Mouse (Mus musculus) limb, embryonic 13.5 days (tissue): ENCODE measurements around the gene Cort. TPM values are rescaled to one million over a fixed set of nuclear protein-coding genes. Genes with fewer than 3 reads are reported as not detected.
"Not testable (repeated sequence)": the region's sequence is repeated elsewhere in the genome, so short reads cannot be mapped to it uniquely, and the experiment has no call there.

Source experiments
- ATAC-seq: fragments of 200-750 bp; cut with Nextera tagmentation; 2 replicates; pipeline ENCODE4 v1.8.0; 2017; ENCODE audit warnings: low read depth, moderate number of reproducible peaks, moderate TSS enrichment; ENCODE audit not compliant: low FRiP score
- H3K27ac ChIP-seq: fragments of 300-500 bp; sonication (generic); 2 replicates; pipeline ENCODE4 v1.5.1; 2015; ENCODE audit warnings: inconsistent platforms, mild to moderate bottlenecking, moderate library complexity
- H3K27me3 ChIP-seq: fragments of 300-500 bp; sonication (generic); 2 replicates; pipeline ENCODE4 v1.6.1; 2015; ENCODE audit warnings: mild to moderate bottlenecking, inconsistent platforms
- H3K36me3 ChIP-seq: fragments of 300-500 bp; sonication (generic); 2 replicates; pipeline ENCODE4 v1.6.1; 2015; ENCODE audit warnings: inconsistent platforms, mild to moderate bottlenecking, moderate library complexity
- H3K4me1 ChIP-seq: fragments of 300-500 bp; sonication (generic); 2 replicates; pipeline ENCODE4 v1.6.1; 2015; ENCODE audit warnings: inconsistent platforms
- H3K4me2 ChIP-seq: fragments of 300-500 bp; sonication (generic); replicated peaks from 2 replicates; pipeline ENCODE4 v1.6.1; 2015; ENCODE audit warnings: inconsistent platforms, mild to moderate bottlenecking, moderate library complexity
- H3K4me3 ChIP-seq: fragments of 300-500 bp; sonication (generic); 2 replicates; pipeline ENCODE4 v1.5.1; 2015; ENCODE audit warnings: moderate library complexity, mild to moderate bottlenecking, inconsistent platforms
- H3K9ac ChIP-seq: fragments of 300-500 bp; sonication (generic); 2 replicates; pipeline ENCODE4 v1.6.1; 2015; ENCODE audit warnings: mild to moderate bottlenecking, inconsistent platforms
- H3K9me3 ChIP-seq: fragments of 300-500 bp; sonication (generic); 2 replicates; pipeline ENCODE4 v1.6.1; 2016; ENCODE audit warnings: inconsistent platforms
- WGBS: fragments of 180-500 bp; shearing (Covaris S2); methylation state at CpG from one replicate; pipeline ENCODE4 v1.1.7; 2015; 5-methylcytosine and 5-hydroxymethylcytosine counted together
- polyA plus RNA-seq: library from polyadenylated mRNA; unstranded; fragments of >200 nt; fragmentation: Nextera tagmentation; extraction: Ambion mirVana; gene quantifications from 2 replicates; pipeline ENCODE4 v1.2.1, GENCODE M21; 2015

Cort gene
- polyA plus RNA-seq: 0.31 TPM in 1 of 2 replicates, not detected in the other

DNA sequence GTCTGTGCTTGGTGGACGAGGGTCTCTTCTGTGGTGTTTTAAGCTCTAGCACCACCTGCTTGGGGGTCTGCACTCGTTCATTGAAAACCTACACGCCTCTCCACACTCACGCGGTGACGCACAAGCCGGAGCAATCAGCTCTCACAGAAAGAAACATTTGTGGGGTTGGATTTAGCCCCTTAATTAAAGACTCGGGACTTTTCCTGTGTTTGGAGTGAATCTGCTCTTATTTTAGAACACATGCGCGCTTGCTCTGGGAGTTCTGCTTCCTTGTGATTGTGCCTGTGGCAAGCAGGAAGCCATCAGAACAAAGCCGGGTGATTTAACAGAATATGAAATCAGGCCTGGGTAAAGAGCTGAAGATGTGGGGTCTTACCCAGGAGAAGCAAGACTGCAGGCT, at the start of gene Cort:
Gene Cort (minus strand): TSS at position 101 of the 400 bp plus-strand sequence.
- WGBS: 76% methylated on average over 11 of the region's 11 CpGs
- H3K4me3 ChIP-seq: no peak within 1 kb of the TSS
- H3K36me3 ChIP-seq: peaks cover 43% of the 10 kb centered on the region

DNA sequence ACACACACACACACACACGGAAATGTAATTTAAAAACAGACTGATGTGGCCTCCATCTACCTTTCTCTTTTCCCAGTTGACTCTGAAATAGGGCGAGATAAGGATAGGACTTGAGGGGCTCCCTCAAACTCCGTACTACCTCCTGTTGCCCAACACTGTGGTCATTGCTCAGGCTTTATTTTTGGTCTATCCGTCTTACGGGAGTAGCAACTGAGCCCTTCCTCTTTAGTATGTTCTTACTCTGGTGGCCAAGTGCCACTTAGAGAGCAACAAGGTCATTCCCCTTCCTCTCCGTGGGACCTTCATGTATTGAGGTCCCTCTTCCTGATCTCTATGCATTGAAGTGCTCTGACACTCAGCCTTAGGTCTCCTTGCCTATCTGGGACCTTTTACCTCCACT, 47.1 kb upstream of the Cort start:
- 86% methylated on average over 6 of the region's 6 CpGs for WGBS
- Histone ChIP-seq H3K27ac (no peak overlapping the region; the same call in 1 of the 2 replicates), H3K4me2 (no peak overlapping the region), H3K9me3 (no peaks in the 10 kb centered on the region), H3K4me1 (peaks cover 10% of the 10 kb centered on the region), H3K9ac (no peak overlapping the region), H3K4me3 (no peak overlapping the region), H3K27me3 (no peaks in the 10 kb centered on the region), H3K36me3 (peaks cover 7% of the 10 kb centered on the region; the same call in 1 of the 2 replicates)
- ATAC-seq: no peak

More for the DNA sequence above, at the start of gene Cort:
- Histone ChIP-seq H3K27me3 (no peaks in the 10 kb centered on the region), H3K4me1 (no peaks in the 10 kb centered on the region), H3K9ac (no peak within 1 kb of the TSS), H3K27ac (peak within 1 kb of the TSS; percentile 44; the same call in 1 of the 2 replicates), H3K9me3 (no peaks in the 10 kb centered on the region), H3K4me2 (no peak within 1 kb of the TSS)
- ATAC-seq: no peak

GRCm38 (mm10) chr4:149172666-149173065, 46.1 kb upstream of the Cort start:
- no peak overlapping the region for H3K9ac ChIP-seq
- peak; percentile 66; the same call in 1 of the 2 replicates for ATAC-seq
- H3K27ac ChIP-seq: peak overlapping the region; percentile 59

DNA sequence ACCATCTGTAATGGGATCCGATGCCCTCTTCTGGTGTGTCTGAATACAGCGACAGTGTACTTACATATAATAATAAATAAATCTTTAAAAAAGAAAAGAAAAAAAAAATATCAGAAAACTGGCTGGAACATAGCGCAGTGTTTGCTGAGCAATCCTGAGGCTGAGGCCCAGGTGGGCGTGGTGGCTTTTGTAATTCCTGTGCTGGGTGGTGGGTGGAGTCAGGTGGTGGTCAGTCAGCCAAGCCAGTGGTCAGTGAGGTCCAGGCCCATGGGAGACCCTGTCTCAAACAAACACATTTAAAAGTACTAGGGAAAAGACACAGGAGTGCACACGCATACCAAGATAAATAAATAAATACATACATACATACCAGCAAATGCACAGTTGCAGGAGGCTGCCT, 45.5 kb upstream of the Cort start:
- H3K9me3 ChIP-seq: no peaks in the 10 kb centered on the region
- no peak overlapping the region for H3K4me2 ChIP-seq
- peaks cover 10% of the 10 kb centered on the region for H3K4me1 ChIP-seq
- peak overlapping the region; percentile 59 for H3K27ac ChIP-seq
- H3K27me3 ChIP-seq: no peaks in the 10 kb centered on the region
- no peak overlapping the region for H3K4me3 ChIP-seq
- H3K9ac ChIP-seq: no peak overlapping the region
- H3K36me3 ChIP-seq: peaks cover 7% of the 10 kb centered on the region; the same call in 1 of the 2 replicates
- WGBS: 91% methylated on average over 5 of the region's 5 CpGs
- ATAC-seq: no peak

More at GRCm38 (mm10) chr4:149172666-149173065, 46.1 kb upstream of the Cort start:
- H3K4me1 ChIP-seq: peaks cover 10% of the 10 kb centered on the region
- WGBS: 67% methylated on average over 2 of the region's 2 CpGs
- no peaks in the 10 kb centered on the region for H3K27me3 ChIP-seq
- no peak overlapping the region for H3K4me3 ChIP-seq
- no peak overlapping the region; the same call in 1 of the 2 replicates for H3K4me2 ChIP-seq
- no peaks in the 10 kb centered on the region for H3K9me3 ChIP-seq
- H3K36me3 ChIP-seq: peaks cover 7% of the 10 kb centered on the region; the same call in 1 of the 2 replicates

- no peaks in the 10 kb centered on the region for H3K9me3 ChIP-seq
- ATAC-seq: no peak
- H3K4me3 ChIP-seq: no peak overlapping the region
- no peaks in the 10 kb centered on the region for H3K27me3 ChIP-seq
- WGBS: 74% methylated on average over 5 of the region's 5 CpGs
- H3K36me3 ChIP-seq: peaks cover 5% of the 10 kb centered on the region; the same call in 1 of the 2 replicates
- H3K9ac ChIP-seq: no peak overlapping the region
- no peak overlapping the region; the same call in 1 of the 2 replicates for H3K27ac ChIP-seq
- no peak overlapping the region for H3K4me2 ChIP-seq
- H3K4me1 ChIP-seq: peaks cover 10% of the 10 kb centered on the region
Measured at GRCm38 (mm10) chr4:149171581-149171981, 45.0 kb upstream of the Cort start.

- no peak for ATAC-seq
- H3K27ac ChIP-seq: no peak overlapping the region
- no peaks in the 10 kb centered on the region for H3K36me3 ChIP-seq
- H3K4me3 ChIP-seq: no peak overlapping the region
- no peak overlapping the region for H3K4me2 ChIP-seq
- H3K9ac ChIP-seq: no peak overlapping the region
- H3K27me3 ChIP-seq: no peaks in the 10 kb centered on the region
- H3K4me1 ChIP-seq: peaks cover 15% of the 10 kb centered on the region
- no peaks in the 10 kb centered on the region for H3K9me3 ChIP-seq
- 63% methylated on average over 7 of the region's 7 CpGs for WGBS
Measured at GRCm38 (mm10) chr4:149170394-149170931, 43.9 kb upstream of the Cort start.

DNA sequence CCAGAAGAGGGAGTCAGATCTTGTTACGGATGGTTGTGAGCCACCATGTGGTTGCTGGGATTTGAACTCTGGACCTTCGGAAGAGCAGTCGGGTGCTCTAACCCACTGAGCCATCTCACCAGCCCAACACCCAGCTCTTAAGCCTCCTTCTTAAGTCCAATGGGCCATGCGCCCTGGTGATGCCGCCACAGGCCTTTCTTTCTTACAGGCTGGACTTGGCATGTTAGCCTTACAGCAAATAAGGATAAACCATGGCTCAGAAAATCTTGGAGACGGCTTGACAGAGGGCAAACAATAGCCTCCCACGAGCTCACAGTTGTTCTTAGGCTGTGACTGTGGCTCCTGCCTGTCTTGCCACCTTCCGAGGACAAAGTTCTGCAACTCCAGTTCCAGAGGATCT, 43.4 kb upstream of the Cort start:
- not testable (repeated sequence) for H3K9ac ChIP-seq, H3K27me3 ChIP-seq, ATAC-seq, H3K9me3 ChIP-seq, H3K4me3 ChIP-seq, H3K27ac ChIP-seq, H3K36me3 ChIP-seq, H3K4me2 ChIP-seq
- peaks cover 20% of the 10 kb centered on the region for H3K4me1 ChIP-seq
- 91% methylated on average over 7 of the region's 8 CpGs for WGBS

GRCm38 (mm10) chr4:149168016-149168415, 41.5 kb upstream of the Cort start:
- Histone ChIP-seq H3K4me2 (peak overlapping the region; percentile 89; the same call in 1 of the 2 replicates), H3K27ac (no peak overlapping the region), H3K4me1 (peaks cover 20% of the 10 kb centered on the region), H3K36me3 (peaks cover 16% of the 10 kb centered on the region), H3K4me3 (no peak overlapping the region), H3K9ac (no peak overlapping the region), H3K27me3 (no peaks in the 10 kb centered on the region), H3K9me3 (no peaks in the 10 kb centered on the region)
- no peak for ATAC-seq
- 91% methylated on average over 2 of the region's 2 CpGs for WGBS

- H3K4me2 ChIP-seq: peak overlapping the region; percentile 89
- peak; percentile 52 for ATAC-seq
- H3K9me3 ChIP-seq: no peaks in the 10 kb centered on the region
- under 1% methylated on average over 27 of the region's 27 CpGs for WGBS
- H3K9ac ChIP-seq: peak overlapping the region; percentile 91
- H3K4me3 ChIP-seq: peak overlapping the region; percentile 92
- peaks cover 10% of the 10 kb centered on the region for H3K4me1 ChIP-seq
- peaks cover 26% of the 10 kb centered on the region for H3K36me3 ChIP-seq
- H3K27me3 ChIP-seq: no peaks in the 10 kb centered on the region
- H3K27ac ChIP-seq: peak overlapping the region; percentile 74
Measured at GRCm38 (mm10) chr4:149166957-149167611, 40.5 kb upstream of the Cort start.

DNA sequence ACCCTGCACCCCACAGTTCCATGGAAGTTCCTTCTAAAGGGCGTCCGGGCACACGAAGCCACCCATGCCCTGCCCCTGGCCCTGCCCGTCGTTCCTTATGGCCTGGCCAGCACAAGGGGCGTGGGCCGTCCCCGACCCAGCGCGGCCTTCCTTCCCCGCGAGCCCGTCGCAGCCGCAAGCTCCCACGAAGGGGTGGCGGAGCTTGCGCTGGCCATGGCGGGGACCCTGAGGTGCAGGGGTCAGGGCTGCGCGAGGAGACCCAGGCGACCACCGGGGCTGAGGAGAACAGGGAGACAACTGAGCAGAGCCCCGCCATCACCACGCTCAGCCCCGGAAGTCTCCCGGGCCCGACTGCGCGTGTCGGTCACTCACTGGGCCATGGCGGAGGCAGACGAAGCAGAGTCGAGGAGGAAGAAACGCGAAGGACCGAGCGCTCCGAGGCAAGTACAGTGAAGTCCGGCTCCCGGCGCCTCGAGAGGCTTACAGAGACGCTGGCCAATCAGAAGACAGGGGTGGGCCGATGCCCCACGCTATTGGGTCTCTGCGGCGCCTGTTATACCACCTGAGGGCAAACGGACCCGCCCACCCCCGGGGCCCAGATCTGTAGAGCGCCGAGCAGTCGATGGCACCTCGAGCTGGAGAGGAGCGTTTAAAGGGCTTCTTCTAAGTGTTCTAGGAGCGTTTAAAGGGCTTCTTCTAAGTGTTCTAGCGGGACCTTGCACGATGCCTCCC, 39.8 kb upstream of the Cort start, which contains the start of gene Pgd:
Gene Pgd (minus strand): TSS at position 557 of the 732 bp plus-strand sequence.
- H3K9ac ChIP-seq: peak within 1 kb of the TSS; percentile 91
- H3K9me3 ChIP-seq: no peaks in the 10 kb centered on the region
- peak within 1 kb of the TSS; percentile 79 for H3K27ac ChIP-seq
- H3K36me3 ChIP-seq: peaks cover 32% of the 10 kb centered on the region
- H3K4me3 ChIP-seq: peak within 1 kb of the TSS; percentile 92
- peaks cover 10% of the 10 kb centered on the region for H3K4me1 ChIP-seq
- WGBS: 0% methylated on average over 59 of the region's 59 CpGs
- ATAC-seq: peak; percentile 99
- H3K4me2 ChIP-seq: peak within 1 kb of the TSS; percentile 89
- no peaks in the 10 kb centered on the region for H3K27me3 ChIP-seq

DNA sequence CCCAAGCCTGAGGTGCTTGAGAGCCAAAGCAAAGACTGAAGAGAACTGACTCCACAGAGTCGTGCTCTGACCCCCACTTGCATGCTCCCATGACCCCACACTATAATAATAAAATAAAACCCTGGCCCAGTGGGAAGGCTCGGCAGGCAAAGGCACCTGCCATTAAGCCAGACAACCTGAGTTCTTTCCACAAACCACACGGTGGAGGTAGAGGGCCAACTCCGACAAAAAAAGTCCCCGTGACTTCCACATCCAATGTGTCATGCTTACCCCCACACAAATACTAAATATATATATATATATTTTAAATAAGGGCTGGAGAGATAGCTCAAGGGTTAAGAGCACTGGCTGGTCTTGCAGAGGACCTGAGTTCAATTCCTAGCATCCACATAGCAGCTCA, 37.6 kb upstream of the Cort start:
- H3K36me3 ChIP-seq: peaks cover 54% of the 10 kb centered on the region
- H3K4me2 ChIP-seq: no peak overlapping the region
- H3K4me3 ChIP-seq: no peak overlapping the region
- H3K4me1 ChIP-seq: peaks cover 10% of the 10 kb centered on the region
- no peak overlapping the region for H3K9ac ChIP-seq
- 53% methylated on average over 5 of the region's 5 CpGs for WGBS
- ATAC-seq: no peak
- H3K9me3 ChIP-seq: no peaks in the 10 kb centered on the region
- H3K27ac ChIP-seq: no peak overlapping the region
- no peaks in the 10 kb centered on the region for H3K27me3 ChIP-seq

- no peak overlapping the region for H3K9ac ChIP-seq
- no peaks in the 10 kb centered on the region for H3K9me3 ChIP-seq
- H3K27ac ChIP-seq: no peak overlapping the region
- H3K27me3 ChIP-seq: no peaks in the 10 kb centered on the region
- 60% methylated on average over 1 of the region's 1 CpGs for WGBS
- no peak overlapping the region for H3K4me2 ChIP-seq
- peaks cover 64% of the 10 kb centered on the region for H3K36me3 ChIP-seq
- H3K4me3 ChIP-seq: no peak overlapping the region
- no peak for ATAC-seq
- H3K4me1 ChIP-seq: peaks cover 10% of the 10 kb centered on the region
Measured at GRCm38 (mm10) chr4:149163196-149163595, 36.6 kb upstream of the Cort start.
